Comparison of ENCODE assay signal across 12 mouse cellular contexts in the genomic region with DNA sequence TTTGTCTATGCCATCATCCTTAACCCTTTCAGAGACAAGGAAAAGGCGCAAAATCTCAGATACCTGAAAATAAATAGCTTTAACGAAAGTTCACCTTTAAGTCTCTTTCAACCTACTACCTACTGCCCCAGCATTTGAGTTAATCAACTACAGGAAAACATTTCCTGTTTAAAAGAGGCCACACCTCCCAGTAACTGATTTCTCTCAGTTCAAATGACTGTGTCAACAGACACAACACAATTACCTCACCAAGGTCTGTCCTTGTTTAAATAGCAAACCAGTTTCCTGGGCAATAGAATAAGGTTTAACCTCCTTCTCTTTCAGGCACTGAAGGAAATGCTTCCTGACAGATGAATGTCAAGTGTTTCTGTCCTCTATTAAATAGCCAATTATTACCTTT. TPM values are rescaled to one million over a fixed set of nuclear protein-coding genes. Genes with fewer than 3 reads are reported as not detected.
A peak's percentile ranks its signal among the peaks of the same experiment; 100 is the strongest.
DNase-seq lines count a peak whose midpoint lies in the region; ATAC-seq and TF ChIP-seq lines count a peak whose summit lies in the region.
"Had no signal": no experiment of that assay in that cellular context is flagged by ENCODE, and none has a peak within 500 bp of the region (broad histone marks: within the 10 kb centered on the region; RNA-seq: fewer than 3 reads in every experiment).

No protein-coding gene starts in this region.

- peaks cover 20% of the 10 kb centered on the region for H3K27me3 ChIP-seq in forebrain, embryonic 13.5 days
- H3K27me3 ChIP-seq in forebrain, embryonic 10.5 days (ENCODE audit: poor library complexity, severe bottlenecking) = no peaks in the 10 kb centered on the region
- no peaks in the 10 kb centered on the region for H3K27me3 ChIP-seq in intestine, embryonic 15.5 days (replicated peaks)
- H3K27me3 ChIP-seq in lung, postnatal 0 days (replicated peaks; ENCODE audit: insufficient read depth, low read length) = no peaks in the 10 kb centered on the region
- H3K27me3 ChIP-seq in thymus, adult 2 months (ENCODE audit: control insufficient read depth, insufficient read depth, low read length) = no peaks in the 10 kb centered on the region

- TF ChIP-seq POLR2A in thymus, adult 2 months (IDR thresholded peaks at IDR 0.05; ENCODE audit: control insufficient read depth, extremely low read depth, insufficient read depth, low read length, poor library complexity) = no peak

- H3K36me3 ChIP-seq in forebrain, embryonic 13.5 days (ENCODE audit: poor library complexity, severe bottlenecking) = peaks cover 12% of the 10 kb centered on the region
- H3K36me3 ChIP-seq in forebrain, embryonic 10.5 days (replicated peaks) = peaks cover 51% of the 10 kb centered on the region
- peaks cover 12% of the 10 kb centered on the region for H3K36me3 ChIP-seq in intestine, embryonic 15.5 days
- H3K36me3 ChIP-seq in lung, postnatal 0 days (ENCODE audit: insufficient read depth, low read length) = peaks cover 6% of the 10 kb centered on the region
- H3K36me3 ChIP-seq in thymus, adult 2 months (ENCODE audit: control insufficient read depth, insufficient read depth, low read length) = peaks cover 29% of the 10 kb centered on the region

- 89% methylated on average over 2 of the region's 2 CpGs for WGBS in forebrain, embryonic 13.5 days
- 91% methylated on average over 2 of the region's 2 CpGs for WGBS in forebrain, embryonic 10.5 days
- WGBS in intestine, embryonic 15.5 days = 56% methylated on average over 2 of the region's 2 CpGs
- WGBS in lung, postnatal 0 days = 54% methylated on average over 2 of the region's 2 CpGs
- WGBS in thymus, adult 2 months = 86% methylated on average over 2 of the region's 2 CpGs

- no peaks in the 10 kb centered on the region for H3K9me3 ChIP-seq in forebrain, embryonic 13.5 days (replicated peaks)
- H3K9me3 ChIP-seq in forebrain, embryonic 10.5 days = no peaks in the 10 kb centered on the region
- no peaks in the 10 kb centered on the region for H3K9me3 ChIP-seq in intestine, embryonic 15.5 days
- no peaks in the 10 kb centered on the region for H3K9me3 ChIP-seq in lung, postnatal 0 days (ENCODE audit: low read length)
- H3K9me3 ChIP-seq: midbrain, embryonic 10.5 days had no signal

- peaks cover 54% of the 10 kb centered on the region for H3K4me1 ChIP-seq in forebrain, embryonic 13.5 days
- H3K4me1 ChIP-seq in forebrain, embryonic 10.5 days = peaks cover 54% of the 10 kb centered on the region
- H3K4me1 ChIP-seq in intestine, embryonic 15.5 days (replicated peaks) = peaks cover 10% of the 10 kb centered on the region
- H3K4me1 ChIP-seq in lung, postnatal 0 days (ENCODE audit: insufficient read depth, low read depth, low read length) = no peaks in the 10 kb centered on the region; the same call in 1 of the 2 replicates
- H3K4me1 ChIP-seq in thymus, adult 2 months (replicated peaks; ENCODE audit: control insufficient read depth, insufficient read depth, low read length) = 0 out of 2 replicates have a peak, but pooled peaks cover 4% of the 10 kb centered on the region

- TF ChIP-seq CTCF in lung, postnatal 0 days (IDR thresholded peaks at IDR 0.05) = no peak
- no peak for TF ChIP-seq CTCF in thymus, adult 2 months (IDR thresholded peaks at IDR 0.05; ENCODE audit: borderline replicate concordance, control insufficient read depth, extremely low read depth, insufficient read depth, low read length, poor library complexity)

- no peak overlapping the region for H3K27ac ChIP-seq in forebrain, embryonic 13.5 days
- no peak overlapping the region for H3K27ac ChIP-seq in forebrain, embryonic 10.5 days
- H3K27ac ChIP-seq in intestine, embryonic 15.5 days = peak overlapping the region; percentile 83
- H3K27ac ChIP-seq in lung, postnatal 0 days (ENCODE audit: low read length) = peak overlapping the region; percentile 35; the same call in 1 of the 2 replicates
- H3K27ac ChIP-seq in thymus, adult 2 months (ENCODE audit: control insufficient read depth, insufficient read depth, low read length) = no peak overlapping the region

- peak overlapping the region; percentile 10; the same call in 1 of the 2 replicates for H3K4me2 ChIP-seq in forebrain, embryonic 13.5 days
- H3K4me2 ChIP-seq in intestine, embryonic 15.5 days (replicated peaks) = peak overlapping the region; percentile 33
- no peak overlapping the region for H3K4me2 ChIP-seq in lung, postnatal 0 days (replicated peaks; ENCODE audit: low read depth, low read length)

- ATAC-seq in forebrain, embryonic 13.5 days = no peak
- ATAC-seq in intestine, embryonic 15.5 days = peak; percentile 68
- ATAC-seq in lung, postnatal 0 days = peak; percentile 30
- no peak for ATAC-seq in erythroblast, adult 5-6 weeks (replicated peaks; ENCODE audit: low FRiP score, poor library complexity, severe bottlenecking)

- DNase-seq in forebrain, embryonic 10.5 days (ENCODE audit: extremely low spot score, low spot score) = no peak
- peak; percentile 58 for DNase-seq in CD4-positive, CD25-positive, alpha-beta regulatory T cell, adult 2 months (ENCODE audit: low read depth, low spot score)
- DNase-seq in lung, postnatal 0 days (ENCODE audit: low spot score) = peak; percentile 86
- DNase-seq in thymus, adult 2 months = no peak
- no peak for DNase-seq in ovary, postnatal 10 days (ENCODE audit: low spot score)
- DNase-seq: embryo, embryonic 11 days; gastrocnemius, postnatal 36 days; retina, postnatal 1 day had no signal

- TF ChIP-seq EP300 in lung, postnatal 0 days (IDR thresholded peaks at IDR 0.05) = no peak

- H3K9ac ChIP-seq in forebrain, embryonic 13.5 days = no peak overlapping the region
- H3K9ac ChIP-seq in intestine, embryonic 15.5 days = no peak overlapping the region
- H3K9ac ChIP-seq in lung, postnatal 0 days (replicated peaks; ENCODE audit: low read depth) = no peak overlapping the region

- no peak overlapping the region for H3K4me3 ChIP-seq in forebrain, embryonic 13.5 days
- H3K4me3 ChIP-seq in forebrain, embryonic 10.5 days = no peak overlapping the region
- H3K4me3 ChIP-seq in intestine, embryonic 15.5 days (replicated peaks) = no peak overlapping the region
- no peak overlapping the region for H3K4me3 ChIP-seq in lung, postnatal 0 days (ENCODE audit: low read depth, low read length)
- no peak overlapping the region for H3K4me3 ChIP-seq in thymus, adult 2 months (ENCODE audit: control insufficient read depth, insufficient read depth, low read length)
- H3K4me3 ChIP-seq: midbrain, embryonic 10.5 days had no signal

RNA-seq across cellular contexts. Expression of a gene that starts 7.8 kb away (rescaled TPM):
- polyA plus RNA-seq in forebrain, embryonic 13.5 days (2015; fragmentation: Nextera tagmentation; extraction: Ambion mirVana) = 24.0 and 33.0 TPM in 2 replicates
- polyA plus RNA-seq in forebrain, embryonic 10.5 days (2016; fragmentation: Nextera tagmentation; extraction: Ambion mirVana) = 80.2 and 89.6 TPM in 2 replicates
- 46.9 and 56.5 TPM in 2 replicates for polyA plus RNA-seq in intestine, embryonic 15.5 days (2015; fragmentation: Nextera tagmentation; extraction: Ambion mirVana)
- polyA plus RNA-seq in lung, postnatal 0 days (2015; fragmentation: Nextera tagmentation; extraction: Ambion mirVana) = 45.2 and 46.8 TPM in 2 replicates
- 44.6 and 45.2 TPM in 2 replicates for polyA plus RNA-seq in thymus, adult 2 months (2012; rRNA removed)
- 4.2 and 7.5 TPM in 2 replicates for total RNA-seq in erythroblast, adult 5-6 weeks (2015; ENCODE audit: low replicate concordance)
- total RNA-seq in erythroblast, adult 5-6 weeks (2017; ENCODE audit: low replicate concordance) = 2.0 and 4.3 TPM in 2 replicates

Comparison
In these comparisons a context has a peak if more than half of its experiments do, and no peak if none do; other contexts are left out.
1. ATAC-seq: peak in intestine, embryonic 15.5 days (single experiment) and lung, postnatal 0 days (single experiment); none in forebrain, embryonic 13.5 days (single experiment) and erythroblast, adult 5-6 weeks (single experiment).
2. H3K27ac ChIP-seq: peak in intestine, embryonic 15.5 days (single experiment) and lung, postnatal 0 days (single experiment); none in forebrain, embryonic 13.5 days (single experiment), forebrain, embryonic 10.5 days (single experiment) and thymus, adult 2 months (single experiment).
3. DNase-seq: peak in CD4-positive, CD25-positive, alpha-beta regulatory T cell, adult 2 months (single experiment) and lung, postnatal 0 days (single experiment); none in forebrain, embryonic 10.5 days (single experiment), thymus, adult 2 months (single experiment) and ovary, postnatal 10 days (single experiment).